Mouse (Mus musculus): ENCODE measurements around the gene Grin2a. TPM values are rescaled to one million over a fixed set of nuclear protein-coding genes. Genes with fewer than 3 reads are reported as not detected.

The Grin2a gene
- total RNA-seq, 1 experiment from 2014 or later, result 2.9 TPM

GRCm38 (mm10) chr16:9751045-9751569 is 244.3 kb downstream of the Grin2a start:
- DNase-seq, result peak; percentile 24

- DNase-seq, result no peak
Measured at GRCm38 (mm10) chr16:9749661-9750060, 245.7 kb downstream of the Grin2a start.

GRCm38 (mm10) chr16:9742443-9742842 is 252.9 kb downstream of the Grin2a start:
- no peak for DNase-seq

GRCm38 (mm10) chr16:9738679-9739078 is 256.7 kb downstream of the Grin2a start:
- DNase-seq, result no peak

- DNase-seq, result no peak
Measured at GRCm38 (mm10) chr16:9737131-9737530, 258.2 kb downstream of the Grin2a start.

GRCm38 (mm10) chr16:9735365-9736080 is 259.8 kb downstream of the Grin2a start:
- no peak for DNase-seq

- no peak for DNase-seq
Measured at GRCm38 (mm10) chr16:9727603-9728002, 267.8 kb downstream of the Grin2a start.

GRCm38 (mm10) chr16:9725578-9726113 is 269.7 kb downstream of the Grin2a start:
- no peak for DNase-seq

GRCm38 (mm10) chr16:9711398-9711797 is 284.0 kb downstream of the Grin2a start:
- DNase-seq, result no peak

GRCm38 (mm10) chr16:9709921-9710320 is 285.4 kb downstream of the Grin2a start:
- DNase-seq, result no peak

- no peak for DNase-seq
Measured at GRCm38 (mm10) chr16:9697141-9697540, 298.2 kb downstream of the Grin2a start.

GRCm38 (mm10) chr16:9694081-9694480 is 301.3 kb downstream of the Grin2a start:
- no peak for DNase-seq

- DNase-seq, result no peak
Measured at GRCm38 (mm10) chr16:9688523-9689140, 306.7 kb downstream of the Grin2a start.

- no peak for DNase-seq
Measured at GRCm38 (mm10) chr16:9680572-9680971, 314.8 kb downstream of the Grin2a start.

GRCm38 (mm10) chr16:9679994-9680393 is 315.4 kb downstream of the Grin2a start:
- no peak for DNase-seq

- no peak for DNase-seq
Measured at GRCm38 (mm10) chr16:9678750-9679149, 316.6 kb downstream of the Grin2a start.

GRCm38 (mm10) chr16:9672390-9672789 is 323.0 kb downstream of the Grin2a start:
- no peak for DNase-seq

GRCm38 (mm10) chr16:9671222-9671621 is 324.1 kb downstream of the Grin2a start:
- no peak for DNase-seq

- no peak for DNase-seq
Measured at GRCm38 (mm10) chr16:9670750-9671161, 324.6 kb downstream of the Grin2a start.

- no peak for DNase-seq
Measured at GRCm38 (mm10) chr16:9665896-9666295, 329.5 kb downstream of the Grin2a start.

GRCm38 (mm10) chr16:9664060-9664459 is 331.3 kb downstream of the Grin2a start:
- no peak for DNase-seq

- no peak for DNase-seq
Measured at GRCm38 (mm10) chr16:9663508-9663907, 331.9 kb downstream of the Grin2a start.

GRCm38 (mm10) chr16:9625652-9626444 is 369.5 kb downstream of the Grin2a start:
- DNase-seq, result no peak

All from adrenal gland, postnatal 25 days (tissue).